Mouse (Mus musculus) lung, postnatal 4 days (tissue): ENCODE results near the gene Teddm2.
"Not testable (repeated sequence)": the region's sequence is repeated elsewhere in the genome, so short reads cannot be mapped to it uniquely, and the experiment has no call there.

Experiments used
- DNase-seq, 2 experiments: peaks; one replicate each; pipeline ENCODE4 v3.0.0; 2021

The Teddm2 gene

DNA sequence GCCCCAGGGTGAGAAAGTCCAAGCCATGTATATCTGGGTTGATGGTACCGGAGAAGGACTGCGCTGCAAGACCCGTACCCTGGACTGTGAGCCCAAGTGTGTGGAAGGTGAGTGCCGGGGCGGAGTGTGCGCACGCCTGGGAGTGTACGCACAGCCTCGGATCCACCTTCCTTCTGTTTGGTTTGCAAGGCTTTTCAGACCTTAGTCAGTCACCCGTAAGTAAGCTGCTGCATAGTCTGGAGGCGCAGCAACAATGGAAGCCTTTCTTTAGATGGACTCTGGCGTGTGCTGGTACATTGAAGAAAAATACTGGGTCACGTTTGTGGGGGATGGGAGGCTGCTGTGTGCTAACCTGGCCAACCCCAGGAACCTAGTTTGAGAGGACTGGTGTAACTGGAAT is 3.0 kb upstream of the Teddm2 start:
- DNase-seq, result no peak

DNA sequence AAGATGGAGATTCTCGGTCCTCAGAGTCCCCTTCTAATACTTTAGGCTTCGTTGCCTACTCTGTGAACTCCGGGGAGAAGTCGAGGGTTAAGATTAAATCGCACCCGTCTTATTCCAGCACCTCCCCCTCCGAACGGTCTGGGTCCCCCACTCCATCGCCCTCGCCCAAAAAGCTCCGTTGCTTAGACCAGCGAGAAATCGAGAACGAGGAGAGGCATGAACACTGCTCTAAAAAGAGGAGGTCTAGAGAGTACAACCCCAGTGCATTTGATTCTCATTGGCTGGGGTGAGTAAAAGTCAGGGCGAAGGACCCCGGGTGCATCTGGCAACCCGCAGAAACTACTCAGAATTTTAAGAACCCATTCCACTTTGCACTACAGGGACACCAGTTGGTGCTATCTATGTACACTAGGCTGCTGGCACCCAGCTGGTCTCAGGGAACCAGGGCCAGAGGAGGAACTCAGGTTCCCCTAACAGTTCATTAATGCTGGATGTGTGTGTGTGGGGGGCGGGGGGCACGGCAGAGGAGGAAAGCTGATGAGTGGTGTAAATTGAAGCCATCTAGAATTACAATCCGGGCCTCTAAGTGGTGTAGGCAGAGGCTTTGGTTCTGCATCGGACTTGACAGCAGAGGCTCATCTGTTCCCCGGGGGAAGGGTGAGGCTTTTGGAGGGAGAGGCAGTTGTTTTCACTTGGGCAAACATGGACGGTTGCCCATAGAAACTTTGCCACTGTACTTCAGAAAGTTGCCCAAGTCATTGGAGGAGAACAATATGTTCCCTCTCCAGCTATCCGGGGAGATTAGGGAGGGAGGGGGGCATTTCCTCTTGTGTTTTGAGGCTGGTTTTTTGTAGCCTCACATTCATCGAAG is 1.1 kb upstream of the Teddm2 start:
- peak; percentile 60 to 68 for DNase-seq

DNA sequence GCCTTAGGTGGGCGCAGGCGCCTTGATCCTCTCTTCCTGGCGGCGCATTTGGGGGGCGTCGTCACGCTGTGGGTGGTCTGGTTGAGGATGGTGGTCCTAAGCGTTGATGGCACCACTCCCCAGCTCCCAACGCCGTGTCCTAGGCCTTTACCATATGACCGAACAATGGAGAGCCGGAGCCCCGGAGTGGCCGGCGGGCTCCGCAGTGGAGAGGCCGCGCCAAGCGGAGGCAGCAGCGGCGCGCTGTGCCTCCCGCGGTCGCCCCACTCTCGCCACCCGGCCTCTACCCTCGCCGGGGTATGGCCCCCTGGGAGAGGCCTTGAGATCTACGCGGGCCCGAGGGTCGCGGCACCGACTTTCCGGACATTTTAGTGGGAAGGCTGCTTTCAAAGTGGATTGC is 353 bp upstream of the Teddm2 start:
- no peak for DNase-seq

DNA sequence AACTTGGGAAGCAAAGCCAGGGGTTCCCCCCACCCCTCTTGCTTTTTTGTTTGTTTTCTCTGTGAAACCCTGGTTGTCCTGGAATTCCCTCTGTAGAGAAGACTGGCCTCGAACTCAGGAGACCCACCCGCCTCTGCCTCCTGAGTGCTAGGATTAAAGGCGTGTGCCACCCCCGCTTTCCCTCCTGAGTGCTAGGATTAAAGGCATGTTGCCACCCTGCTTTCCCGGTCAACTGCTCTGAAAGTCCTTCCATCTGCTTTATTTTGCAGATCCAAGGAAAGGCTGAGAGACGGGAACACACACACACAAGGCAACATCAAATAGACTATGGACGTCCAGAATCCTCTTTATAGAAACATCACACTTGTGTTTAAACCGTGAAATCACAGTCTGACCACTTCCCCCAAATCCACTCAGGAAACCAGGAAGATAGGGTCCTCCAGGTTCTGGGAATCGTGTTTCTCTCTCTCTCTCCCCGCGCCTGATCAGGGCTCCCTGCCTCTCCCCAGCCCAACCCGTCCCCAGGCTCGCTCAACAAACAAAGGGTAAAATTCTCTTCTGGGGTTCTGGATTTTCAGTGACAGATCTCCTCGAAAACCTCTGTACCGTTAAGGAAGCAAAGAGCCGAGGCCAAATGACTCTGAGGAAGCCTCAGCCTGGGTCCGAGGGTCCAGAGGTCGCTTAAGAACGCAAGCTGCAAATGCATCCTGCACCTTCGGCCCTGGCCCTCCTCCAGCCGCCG is 868 bp downstream of the Teddm2 start:
- no peak for DNase-seq

DNA sequence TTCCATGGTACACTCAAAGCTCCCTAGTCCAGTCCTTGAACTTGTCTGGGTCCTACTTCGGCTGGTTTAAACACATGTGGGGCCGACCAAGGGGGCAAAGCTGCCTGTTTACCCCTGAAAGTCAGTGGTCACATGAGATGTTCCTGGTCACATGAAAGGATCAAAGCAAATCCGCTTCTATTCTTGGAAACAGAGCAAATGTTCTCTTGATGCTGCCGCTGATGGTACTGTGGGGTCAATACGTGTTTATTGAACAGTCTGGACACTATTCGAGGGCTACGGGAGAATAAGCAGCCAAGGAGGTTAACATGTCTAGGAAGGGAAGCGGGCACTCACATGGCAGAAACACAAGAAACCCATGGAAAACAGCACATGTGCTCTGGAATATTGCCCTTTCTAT is 2.8 kb downstream of the Teddm2 start:
- no peak for DNase-seq

DNA sequence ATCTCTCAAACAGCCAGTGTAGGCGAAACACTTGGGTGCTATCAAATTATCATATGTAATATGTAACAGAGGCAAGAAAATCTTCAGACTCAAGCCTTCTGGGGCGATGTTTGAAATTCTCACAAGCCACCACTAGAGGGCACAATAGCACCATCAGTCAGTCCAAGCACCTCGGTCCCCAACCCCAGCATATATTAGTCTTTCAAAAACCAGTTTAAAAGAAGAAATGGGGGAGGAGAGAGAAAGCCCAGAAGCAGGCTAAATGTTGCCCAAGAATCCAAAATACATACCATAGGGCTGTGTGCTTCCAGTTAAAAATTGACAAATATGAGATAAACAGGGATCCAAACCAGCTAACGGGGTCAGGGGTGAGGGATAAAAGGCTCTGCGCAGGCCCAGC is 5.0 kb downstream of the Teddm2 start:
- DNase-seq, result peak; percentile 62 to 83

DNA sequence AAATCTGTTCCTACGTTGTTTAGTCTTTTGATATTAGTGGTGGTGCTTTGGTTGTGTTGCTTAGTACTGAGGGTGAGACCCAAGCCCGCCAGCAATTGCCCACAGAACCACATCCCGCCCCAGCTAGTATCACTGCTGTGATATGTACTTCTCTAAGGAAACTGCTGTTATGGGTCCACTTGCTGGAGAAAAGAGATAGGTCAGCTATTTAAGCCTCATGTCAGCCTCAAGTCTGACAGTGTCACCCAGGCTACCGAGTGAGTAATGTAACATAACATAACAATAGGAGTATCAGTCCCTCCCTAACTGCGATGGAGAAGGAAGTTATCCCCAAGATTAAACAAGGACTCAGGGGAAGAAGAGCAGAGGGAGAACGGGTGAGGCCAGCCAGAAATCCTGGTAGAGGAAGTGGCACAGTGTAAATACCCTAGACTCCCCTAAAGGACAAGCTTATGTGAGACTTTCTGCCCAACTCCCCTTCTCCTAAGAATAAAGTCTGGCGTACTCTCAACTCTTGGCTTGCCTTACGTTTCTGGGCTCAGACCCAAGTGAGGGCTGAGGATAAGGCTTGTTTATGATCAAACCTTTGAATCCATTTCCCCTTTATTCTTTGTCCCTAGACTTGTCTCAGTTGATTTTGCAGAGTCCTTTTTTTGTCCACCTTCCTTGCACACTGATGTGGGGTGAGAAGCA is 5.7 kb downstream of the Teddm2 start:
- DNase-seq, result no peak

DNA sequence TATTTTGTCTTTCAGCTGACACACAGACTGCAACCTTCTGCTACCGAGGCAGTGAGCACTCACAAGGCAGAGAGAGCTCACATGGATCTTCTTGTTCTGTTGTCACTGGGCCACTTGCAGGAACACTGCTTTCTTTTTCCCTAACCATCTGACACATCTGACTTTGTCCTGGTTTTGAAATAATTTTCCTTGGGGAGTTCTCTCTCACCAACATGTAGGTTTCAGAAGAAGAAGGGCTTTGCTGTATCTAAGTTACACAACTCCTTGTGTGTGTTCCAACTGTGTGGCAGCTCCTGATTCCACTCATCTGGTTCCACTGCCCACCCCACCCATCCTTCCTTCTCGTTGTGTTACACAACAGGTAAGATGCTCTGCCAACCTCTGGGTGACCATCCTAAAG is 6.3 kb downstream of the Teddm2 start:
- no peak for DNase-seq

DNA sequence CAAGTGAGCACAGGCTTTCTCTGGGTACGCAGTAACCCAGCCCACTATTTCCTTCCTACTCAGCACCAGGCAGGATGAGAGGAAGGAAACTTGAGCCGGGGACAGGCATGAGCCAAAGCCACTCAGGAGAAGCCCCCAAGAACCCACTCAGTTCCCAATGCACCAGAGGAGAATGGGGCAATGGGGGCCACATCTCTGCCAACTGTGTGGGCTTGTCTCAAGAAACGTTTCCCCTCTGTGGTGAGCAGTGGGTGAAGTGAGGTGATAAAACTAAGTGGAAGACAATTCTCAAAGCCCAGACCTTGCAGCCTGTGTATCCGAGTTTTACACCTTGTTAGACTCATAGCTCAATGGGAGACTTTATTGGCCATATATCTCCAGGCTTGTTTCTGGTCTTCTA is 8.6 kb downstream of the Teddm2 start, which contains the start of gene Teddm1a:
Gene Teddm1a (plus strand): TSS at position 301 of the 400 bp plus-strand sequence.
- DNase-seq, result no peak

DNA sequence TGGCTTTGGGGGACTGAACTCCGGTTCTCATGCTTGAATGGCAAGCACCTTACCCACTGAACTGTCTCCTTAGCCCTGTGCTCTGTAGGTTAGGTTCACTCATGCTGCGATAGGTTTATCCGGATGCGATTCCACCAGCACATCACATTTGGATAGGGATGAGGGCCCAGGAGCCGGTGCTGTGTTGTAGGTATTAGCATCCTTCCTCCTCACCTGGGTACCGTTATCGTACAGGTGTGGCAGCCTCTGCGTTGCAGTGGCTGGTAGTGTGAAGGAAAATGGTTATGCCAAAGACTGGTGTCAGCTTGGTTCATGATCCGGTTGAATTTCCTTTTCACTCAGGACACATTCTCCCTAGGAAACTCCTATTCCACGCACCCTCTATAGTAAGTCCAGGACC is 9.9 kb downstream of the Teddm2 start:
- no peak for DNase-seq

DNA sequence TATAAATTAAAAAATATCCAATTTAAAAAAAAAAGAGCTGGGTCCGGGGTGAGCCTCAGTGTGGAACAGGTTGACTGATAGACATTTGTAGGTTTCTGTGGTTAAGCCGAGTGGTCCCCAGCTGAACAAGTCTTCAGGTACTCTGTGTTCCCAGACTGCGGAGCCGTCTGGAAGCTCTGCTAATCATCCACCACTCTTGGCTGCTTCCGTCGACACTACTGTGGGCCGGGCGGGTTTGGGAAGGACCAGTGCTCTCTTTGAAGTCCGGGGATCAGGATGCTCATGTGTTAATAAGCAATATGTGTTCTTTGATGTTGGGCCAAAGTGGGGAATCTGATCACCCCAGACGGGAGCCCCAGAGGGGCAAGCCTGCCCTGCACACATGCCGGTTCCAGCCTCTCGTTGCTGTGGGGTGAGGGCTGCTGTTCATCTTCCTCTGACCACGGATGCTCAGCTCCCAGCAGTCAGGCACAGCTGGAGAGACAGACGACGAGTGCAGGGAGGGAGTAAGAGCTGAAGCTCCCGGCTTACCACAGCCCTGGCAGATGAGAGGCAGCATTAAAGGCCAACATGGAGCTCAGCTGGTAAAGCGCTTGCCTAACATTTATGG is 13.9 kb downstream of the Teddm2 start:
- DNase-seq, result no peak

DNA sequence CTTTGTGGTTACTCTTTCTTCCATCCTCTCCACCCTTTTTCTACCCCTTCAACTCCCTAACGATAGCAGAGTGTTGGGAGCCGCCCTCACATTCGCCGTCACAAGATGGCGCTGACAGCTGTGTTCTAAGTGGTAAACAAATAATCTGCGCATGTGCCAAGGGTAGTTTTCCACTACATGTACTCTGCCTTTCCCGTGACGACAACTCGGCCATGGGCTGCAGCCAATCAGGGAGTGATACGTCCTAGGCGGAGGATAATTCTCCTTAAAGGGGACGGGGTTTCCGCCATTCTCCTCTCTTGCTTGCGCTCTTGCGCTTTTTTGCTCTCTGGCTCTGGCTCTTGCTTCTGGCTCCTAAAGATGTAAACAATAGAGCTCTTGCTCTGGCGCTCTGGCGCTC is 19.6 kb downstream of the Teddm2 start:
- peak in 1 of 2 experiments; percentile 31 for DNase-seq

DNA sequence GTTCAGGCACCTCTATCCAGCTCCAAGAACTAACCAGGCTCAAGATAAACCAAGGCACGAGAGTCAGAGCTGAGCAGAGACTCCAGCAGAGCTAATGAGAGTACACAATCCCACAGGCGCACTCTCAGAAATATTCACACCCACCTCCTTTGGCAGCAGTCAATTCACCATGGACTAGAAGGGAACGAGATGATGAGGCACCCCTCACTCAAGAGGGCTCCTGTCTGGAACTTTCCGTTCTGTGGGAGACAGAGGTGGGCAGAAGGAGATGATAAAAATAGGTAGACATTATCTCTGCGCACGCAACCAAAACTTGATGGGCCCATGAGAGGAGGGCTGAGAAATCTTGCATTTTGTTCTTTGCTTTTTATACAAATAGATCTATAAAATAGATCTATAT is 26.0 kb downstream of the Teddm2 start, which contains the start of gene Teddm1b:
Gene Teddm1b (plus strand): TSS at position 301 of the 400 bp plus-strand sequence.
- DNase-seq, result no peak

DNA sequence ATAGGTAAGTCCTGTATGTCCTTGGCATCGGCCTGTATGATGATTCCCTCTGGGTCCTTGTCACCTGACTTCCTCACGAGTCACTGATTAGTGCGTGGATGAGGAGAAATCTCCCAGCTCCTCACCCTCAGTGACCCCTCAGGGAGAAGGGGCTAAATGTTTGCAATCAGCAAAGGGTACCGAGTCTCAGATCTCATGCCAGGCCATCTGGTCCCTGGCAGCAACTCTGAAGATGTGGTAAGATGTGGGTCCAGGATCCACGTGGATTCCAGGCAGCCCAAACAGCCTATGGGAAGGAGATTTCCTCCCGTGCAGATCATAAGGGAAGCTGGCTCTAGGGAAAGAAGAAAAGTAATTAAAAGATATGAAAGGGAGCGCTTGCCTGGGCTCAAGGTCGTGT is 44.1 kb downstream of the Teddm2 start:
- no peak for DNase-seq

DNA sequence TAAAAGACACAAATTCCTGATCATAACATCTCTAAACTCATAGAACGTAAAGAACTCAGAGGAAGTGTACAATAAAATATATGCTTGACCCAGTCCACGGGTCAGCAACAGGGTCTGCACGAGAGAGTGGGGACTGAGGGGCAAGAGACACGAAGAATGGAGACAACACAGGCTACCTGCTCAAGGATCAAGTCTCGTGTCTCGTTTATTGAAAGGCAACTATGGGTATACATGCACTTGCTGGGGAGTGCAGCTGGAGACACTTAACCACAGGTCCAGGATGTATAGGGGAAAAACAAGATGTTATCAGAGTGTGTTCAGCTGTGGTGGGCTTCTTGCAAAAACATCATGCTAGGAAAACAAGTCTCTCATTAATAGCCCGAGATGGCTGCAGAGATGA is 47.3 kb downstream of the Teddm2 start:
- not testable (repeated sequence) for DNase-seq

DNA sequence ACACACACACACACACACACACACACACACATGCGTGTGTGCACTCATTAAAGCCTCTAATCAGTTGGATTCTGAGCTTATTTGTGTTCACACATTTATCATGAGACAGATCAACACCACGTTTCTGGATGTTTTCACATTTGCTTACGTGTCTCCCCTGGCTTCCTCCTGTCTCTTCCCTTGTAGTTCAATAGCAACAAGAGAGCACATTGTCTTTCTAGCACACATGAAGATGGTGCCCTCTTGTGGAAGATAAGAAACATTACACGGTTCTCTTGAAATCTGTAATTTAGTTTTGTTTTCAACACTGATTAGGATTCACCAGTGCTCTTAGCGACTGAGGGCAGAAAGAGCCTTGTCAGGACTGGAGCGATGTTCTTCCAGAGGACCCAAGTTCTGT is 53.2 kb downstream of the Teddm2 start:
- DNase-seq, result no peak

DNA sequence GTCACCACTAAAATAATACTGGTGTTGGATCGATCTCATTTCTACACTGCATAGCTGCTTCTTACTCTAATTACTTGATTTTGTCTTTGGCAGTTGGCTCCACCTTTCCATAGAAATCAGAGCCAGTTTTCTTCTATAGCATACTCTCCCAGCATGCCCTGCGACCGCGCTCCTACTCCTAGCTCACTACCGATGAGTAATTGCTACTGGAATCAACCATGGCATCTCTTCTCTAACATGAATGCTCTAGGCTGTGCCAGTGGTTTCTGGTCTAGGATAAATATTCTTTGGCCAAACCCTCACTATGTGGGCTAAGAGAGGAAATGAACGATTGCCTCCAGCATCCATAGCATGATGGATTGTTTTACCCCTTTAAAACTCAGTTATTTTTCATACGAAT is 53.6 kb downstream of the Teddm2 start:
- no peak for DNase-seq

DNA sequence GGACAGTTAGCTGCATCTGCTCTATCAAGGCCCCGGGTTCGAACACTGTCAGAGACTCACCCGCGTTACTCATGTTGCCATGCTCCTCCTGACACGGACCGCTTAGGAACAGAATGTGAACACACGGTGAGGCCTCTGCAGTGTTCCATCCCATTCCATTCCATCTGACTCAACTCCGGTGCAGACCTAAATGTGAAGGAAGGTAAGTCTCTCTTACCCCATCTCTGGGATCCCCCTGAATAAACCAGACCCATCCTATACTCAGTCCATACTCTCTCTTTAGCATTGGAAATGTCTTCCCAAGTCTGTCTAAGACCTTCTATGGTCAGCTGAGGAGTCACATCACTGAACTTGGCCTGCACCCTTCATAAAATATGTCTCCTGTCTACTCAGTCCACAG is 56.0 kb downstream of the Teddm2 start, which contains the start of gene Rgsl1:
Gene Rgsl1 (minus strand): TSS at position 101 of the 400 bp plus-strand sequence.
- no peak for DNase-seq

DNA sequence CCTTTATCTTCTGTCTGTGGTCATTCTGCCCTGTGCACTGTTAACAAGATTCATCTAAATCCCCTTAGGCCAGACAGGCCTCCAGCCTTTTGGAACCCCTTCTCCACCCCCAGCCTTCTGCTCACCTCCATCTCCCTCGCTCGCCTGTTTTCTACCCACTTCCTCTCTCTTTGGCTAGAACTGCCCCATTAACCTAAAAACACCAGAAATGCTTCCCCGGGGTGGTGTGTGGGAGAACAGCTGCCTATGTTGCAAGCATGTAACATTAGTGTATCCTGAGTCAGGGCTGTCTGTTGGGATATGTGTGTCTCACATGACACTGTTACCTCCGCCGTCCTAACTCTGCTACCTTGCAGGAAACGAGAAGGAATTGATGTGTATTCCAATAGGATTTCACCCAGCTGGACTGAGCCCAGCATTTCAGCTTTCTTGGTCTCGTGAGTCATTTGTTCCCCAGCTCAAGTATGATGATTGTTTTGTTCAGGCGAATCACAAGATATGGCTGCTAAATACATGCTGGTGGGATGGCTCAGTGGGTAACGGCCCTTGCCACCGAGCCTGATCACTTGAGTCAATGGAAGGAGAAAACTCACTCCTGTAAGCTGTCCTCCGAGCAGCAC is 57.8 kb downstream of the Teddm2 start:
- no peak for DNase-seq

DNA sequence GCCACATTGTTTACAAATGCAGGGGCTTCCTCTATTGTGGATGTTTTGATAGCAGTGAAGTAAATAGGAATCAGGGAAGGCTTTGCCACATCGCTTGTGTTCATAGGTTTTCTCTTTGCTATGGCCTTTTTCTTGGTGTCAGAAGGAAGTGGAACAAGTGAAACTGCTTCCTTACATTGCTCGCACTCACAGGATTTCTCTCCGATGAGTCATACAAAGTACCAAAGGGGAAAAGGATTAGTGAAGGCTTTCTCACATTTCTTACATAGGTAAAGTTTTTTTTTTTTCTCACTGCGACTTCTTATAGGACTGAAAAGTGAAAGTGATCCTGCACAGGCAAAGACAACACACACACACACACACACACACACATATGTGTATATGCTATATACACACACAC is 64.0 kb downstream of the Teddm2 start:
- no peak for DNase-seq

DNA sequence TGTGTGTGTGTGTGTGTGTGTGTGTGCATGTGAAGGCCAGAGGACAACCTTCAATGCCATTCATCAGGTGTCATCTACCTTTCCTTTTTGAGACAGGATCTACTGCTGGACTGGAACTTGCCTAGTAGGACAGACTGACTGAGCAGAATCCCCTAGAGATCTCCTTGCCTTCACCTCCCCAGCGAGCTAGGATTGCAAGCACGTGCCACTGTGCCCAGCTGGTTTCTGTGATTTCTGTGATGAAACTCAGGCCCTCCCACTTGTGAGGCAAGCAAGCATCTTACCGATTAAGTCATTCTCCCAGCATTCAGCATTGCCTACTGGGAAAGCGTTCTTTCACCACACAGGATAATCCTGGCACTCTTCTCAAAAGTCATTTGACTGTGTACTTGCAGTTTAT is 69.3 kb downstream of the Teddm2 start:
- no peak for DNase-seq

DNA sequence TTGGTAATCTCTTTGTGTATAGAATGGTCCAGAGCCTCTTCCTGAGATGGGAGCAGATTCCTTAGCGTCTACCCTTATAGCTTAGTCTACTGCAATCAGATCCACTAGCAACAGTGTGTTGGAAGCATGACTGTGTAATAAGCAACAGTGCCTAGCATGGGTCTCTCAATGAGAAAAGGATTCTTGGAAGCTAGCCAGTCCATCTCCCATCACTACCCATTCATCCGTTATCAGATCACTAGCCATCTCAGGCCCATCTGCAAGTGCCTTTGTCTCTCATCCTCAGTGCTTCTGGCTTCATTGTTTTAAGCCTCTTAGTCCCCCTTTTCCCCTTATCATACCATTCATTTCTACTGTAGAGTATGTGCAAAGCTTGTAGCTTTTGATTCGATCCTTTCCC is 79.8 kb downstream of the Teddm2 start:
- no peak for DNase-seq

DNA sequence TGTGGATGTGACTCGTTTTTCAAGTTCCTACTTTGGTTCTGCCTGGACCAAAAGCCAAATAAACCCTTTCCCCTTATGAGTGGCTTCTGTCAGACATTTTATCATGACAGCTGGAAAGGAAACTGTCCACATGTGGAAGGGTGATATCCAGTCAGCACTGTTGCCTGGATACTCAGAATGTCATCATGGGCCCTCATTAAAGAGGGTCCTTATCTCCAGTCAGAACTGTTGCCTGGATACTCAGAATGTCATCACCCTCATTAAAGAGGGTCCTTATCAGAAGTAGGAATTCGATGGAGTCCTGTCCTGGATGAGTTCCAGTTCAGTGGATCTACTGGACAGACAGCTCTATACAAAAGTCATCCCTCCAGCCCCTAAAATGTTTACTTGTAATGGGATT is 85.8 kb downstream of the Teddm2 start:
- DNase-seq, result no peak
